ENCODE assay signal across 28 mouse cellular contexts in genomic region chr6:50520139-50520538, GRCm38 (mm10). TPM values are rescaled to one million over a fixed set of nuclear protein-coding genes. Genes with fewer than 3 reads are reported as not detected.
DNase-seq lines count a peak whose midpoint lies in the region; ATAC-seq and TF ChIP-seq lines count a peak whose summit lies in the region.
"Had no signal": no experiment of that assay in that cellular context is flagged by ENCODE, and none has a peak within 500 bp of the region (broad histone marks: within the 10 kb centered on the region; RNA-seq: fewer than 3 reads in every experiment).

No protein-coding gene starts in this region.

- no peak for DNase-seq in kidney, adult 9 months
- DNase-seq in stomach, postnatal 0 days (ENCODE audit: low spot score): no peak
- no peak for DNase-seq in thymus, postnatal 10 days (ENCODE audit: low spot score in 2 of 2)
- no peak for DNase-seq in cerebellum, postnatal 36 days
- DNase-seq: adrenal gland, adult 2 months; adrenal gland, postnatal 14 days; cerebellum, adult 11 months; cerebellum, adult 2 months; cerebellum, adult 9-11 months; cerebellum, postnatal 25 days; embryo, embryonic 11 days; gastrocnemius, postnatal 25 days; heart, adult 18-20 months; heart, postnatal 10 days; heart, postnatal 36 days had no signal

- no peak overlapping the region for H3K9ac ChIP-seq in kidney, embryonic 16.5 days (replicated peaks; ENCODE audit: low read length)
- no peak overlapping the region for H3K9ac ChIP-seq in intestine, embryonic 15.5 days
- no peak overlapping the region for H3K9ac ChIP-seq in stomach, postnatal 0 days (ENCODE audit: low read length)
- H3K9ac ChIP-seq: embryonic facial prominence, embryonic 13.5 days; forebrain, embryonic 12.5 days; forebrain, embryonic 15.5 days; heart, embryonic 12.5 days; heart, embryonic 15.5 days; hindbrain, embryonic 13.5 days had no signal

- 0 out of 2 replicates have a peak, but pooled peaks have one; percentile 59 for ATAC-seq in kidney, embryonic 16.5 days (ENCODE audit: low FRiP score, low TSS enrichment)
- peak; percentile 53 for ATAC-seq in intestine, embryonic 15.5 days
- ATAC-seq in stomach, postnatal 0 days (ENCODE audit: low FRiP score, low TSS enrichment): 0 out of 2 replicates have a peak, but pooled peaks have one; percentile 45
- ATAC-seq: CD4-positive, CD25-positive, alpha-beta regulatory T cell, adult 4 months; forebrain, embryonic 15.5 days; hindbrain, embryonic 16.5 days had no signal

- no peak overlapping the region for H3K4me2 ChIP-seq in kidney, embryonic 16.5 days (replicated peaks; ENCODE audit: low read depth, low read length)
- H3K4me2 ChIP-seq in intestine, embryonic 15.5 days (replicated peaks): no peak overlapping the region
- no peak overlapping the region for H3K4me2 ChIP-seq in stomach, postnatal 0 days (replicated peaks; ENCODE audit: low read depth)
- H3K4me2 ChIP-seq: embryonic facial prominence, embryonic 13.5 days; forebrain, embryonic 12.5 days; forebrain, embryonic 15.5 days; heart, embryonic 12.5 days; heart, embryonic 15.5 days; hindbrain, embryonic 13.5 days had no signal

- no peaks in the 10 kb centered on the region for H3K36me3 ChIP-seq in kidney, embryonic 16.5 days (ENCODE audit: insufficient read depth, low read length)
- no peaks in the 10 kb centered on the region for H3K36me3 ChIP-seq in intestine, embryonic 15.5 days
- H3K36me3 ChIP-seq in stomach, postnatal 0 days (ENCODE audit: control insufficient read depth, insufficient read depth, low read length): no peaks in the 10 kb centered on the region
- H3K36me3 ChIP-seq: embryonic facial prominence, embryonic 10.5 days; embryonic facial prominence, embryonic 13.5 days; forebrain, embryonic 12.5 days; forebrain, embryonic 15.5 days; heart, embryonic 12.5 days; heart, embryonic 15.5 days; hindbrain, embryonic 10.5 days; hindbrain, embryonic 13.5 days had no signal

- H3K27ac ChIP-seq in kidney, embryonic 16.5 days (ENCODE audit: low read length): no peak overlapping the region
- H3K27ac ChIP-seq in intestine, embryonic 15.5 days: no peak overlapping the region
- no peak overlapping the region for H3K27ac ChIP-seq in stomach, postnatal 0 days (replicated peaks)
- H3K27ac ChIP-seq: embryonic facial prominence, embryonic 10.5 days; embryonic facial prominence, embryonic 13.5 days; forebrain, embryonic 12.5 days; forebrain, embryonic 15.5 days; heart, embryonic 15.5 days; hindbrain, embryonic 10.5 days; hindbrain, embryonic 13.5 days had no signal

- TF ChIP-seq EP300 in stomach, postnatal 0 days (optimal IDR thresholded peaks at IDR 0.05): no peak

- TF ChIP-seq CTCF in stomach, postnatal 0 days (IDR thresholded peaks at IDR 0.05; ENCODE audit: low read depth): no peak

- H3K27me3 ChIP-seq in kidney, embryonic 16.5 days (ENCODE audit: insufficient read depth, low read length): no peaks in the 10 kb centered on the region
- no peaks in the 10 kb centered on the region for H3K27me3 ChIP-seq in intestine, embryonic 15.5 days (replicated peaks)
- H3K27me3 ChIP-seq in stomach, postnatal 0 days (ENCODE audit: control insufficient read depth, insufficient read depth, low read length): no peaks in the 10 kb centered on the region
- H3K27me3 ChIP-seq: embryonic facial prominence, embryonic 13.5 days; forebrain, embryonic 12.5 days; forebrain, embryonic 15.5 days; heart, embryonic 12.5 days; heart, embryonic 15.5 days; hindbrain, embryonic 13.5 days had no signal

- H3K4me3 ChIP-seq in kidney, embryonic 16.5 days (ENCODE audit: low read length): no peak overlapping the region
- H3K4me3 ChIP-seq in intestine, embryonic 15.5 days (replicated peaks): no peak overlapping the region
- H3K4me3 ChIP-seq in stomach, postnatal 0 days (ENCODE audit: low read depth, low read length): no peak overlapping the region
- H3K4me3 ChIP-seq: embryonic facial prominence, embryonic 10.5 days; embryonic facial prominence, embryonic 13.5 days; erythroblast, embryonic 14.5 days; forebrain, embryonic 12.5 days; forebrain, embryonic 15.5 days; heart, embryonic 12.5 days; heart, embryonic 15.5 days; hindbrain, embryonic 10.5 days; hindbrain, embryonic 13.5 days had no signal

- no peaks in the 10 kb centered on the region for H3K9me3 ChIP-seq in kidney, embryonic 16.5 days (ENCODE audit: low read length)
- H3K9me3 ChIP-seq in intestine, embryonic 15.5 days: no peaks in the 10 kb centered on the region
- H3K9me3 ChIP-seq in stomach, postnatal 0 days (ENCODE audit: control insufficient read depth, low read length): no peaks in the 10 kb centered on the region
- H3K9me3 ChIP-seq: embryonic facial prominence, embryonic 10.5 days; embryonic facial prominence, embryonic 13.5 days; forebrain, embryonic 12.5 days; forebrain, embryonic 15.5 days; heart, embryonic 12.5 days; heart, embryonic 15.5 days; hindbrain, embryonic 10.5 days; hindbrain, embryonic 13.5 days had no signal

- H3K4me1 ChIP-seq in kidney, embryonic 16.5 days (ENCODE audit: insufficient read depth, low read length): peaks cover 3% of the 10 kb centered on the region; the same call in 1 of the 2 replicates
- H3K4me1 ChIP-seq in intestine, embryonic 15.5 days (replicated peaks): no peaks in the 10 kb centered on the region
- H3K4me1 ChIP-seq in stomach, postnatal 0 days (replicated peaks; ENCODE audit: control insufficient read depth, insufficient read depth): no peaks in the 10 kb centered on the region
- H3K4me1 ChIP-seq: embryonic facial prominence, embryonic 10.5 days; embryonic facial prominence, embryonic 13.5 days; forebrain, embryonic 12.5 days; forebrain, embryonic 15.5 days; heart, embryonic 12.5 days; heart, embryonic 15.5 days; hindbrain, embryonic 10.5 days; hindbrain, embryonic 13.5 days had no signal

- WGBS in kidney, embryonic 16.5 days: 78% methylated on average over 5 of the region's 5 CpGs
- WGBS in intestine, embryonic 15.5 days: 60% methylated on average over 5 of the region's 5 CpGs
- WGBS in stomach, postnatal 0 days: 54% methylated on average over 5 of the region's 5 CpGs

RNA-seq across cellular contexts. Expression of gene Cycs, which starts 46.2 kb away (rescaled TPM):
- 74.4 and 79.4 TPM in 2 replicates for polyA plus RNA-seq in kidney, embryonic 16.5 days (2015; fragmentation: Nextera tagmentation; extraction: Ambion mirVana)
- 88.6 and 94.9 TPM in 2 replicates for polyA plus RNA-seq in intestine, embryonic 15.5 days (2015; fragmentation: Nextera tagmentation; extraction: Ambion mirVana)
- polyA plus RNA-seq in stomach, postnatal 0 days (2015; fragmentation: Nextera tagmentation; extraction: Ambion mirVana): 79.1 and 84.4 TPM in 2 replicates
